Mouse (Mus musculus) ES-E14 (cell line): ENCODE measurements around the gene Uvrag. TPM values are rescaled to one million over a fixed set of nuclear protein-coding genes. Genes with fewer than 3 reads are reported as not detected.

Source experiments
- DNase-seq: peaks from one replicate; pipeline ENCODE4 v3.0.0-alpha.2; 2013; ENCODE audit warnings: low read depth, low spot score
- H3K27ac ChIP-seq: 2 replicates; pipeline ENCODE4 v1.5.1; 2012; ENCODE audit warnings: low read depth, mild to moderate bottlenecking, low read length, moderate library complexity, mixed read lengths; ENCODE audit not compliant: poor library complexity, insufficient read depth, severe bottlenecking
- H3K36me3 ChIP-seq: 2 replicates; pipeline ENCODE4 v1.6.1; 2012; ENCODE audit warnings: mild to moderate bottlenecking, low read length, moderate library complexity, mixed read lengths; ENCODE audit not compliant: control insufficient read depth, poor library complexity, insufficient read depth, severe bottlenecking
- H3K4me1 ChIP-seq, 2 experiments: fragments of 150-350 bp in 1 of 2; sonication (generic) in 1 of 2; 2 replicates each; pipeline ENCODE4 v1.6.1; 2012; ENCODE audit warnings: low read length in 2 of 2, mild to moderate bottlenecking in 1 of 2, mixed read lengths in 1 of 2; ENCODE audit not compliant: control insufficient read depth in 2 of 2, insufficient read depth in 2 of 2, poor library complexity in 1 of 2
- H3K4me3 ChIP-seq, 2 experiments: fragments of 150-350 bp in 1 of 2; sonication (generic) in 1 of 2; 2 replicates each; pipeline ENCODE4 v1.5.1; 2012; ENCODE audit warnings: low read length in 2 of 2, low read depth in 1 of 2, mild to moderate bottlenecking in 1 of 2, mixed read lengths in 1 of 2; ENCODE audit not compliant: insufficient read depth in 1 of 2, poor library complexity in 1 of 2, severe bottlenecking in 1 of 2
- H3K9ac ChIP-seq: 2 replicates; pipeline ENCODE4 v1.6.1; 2012; ENCODE audit warnings: low read depth, mild to moderate bottlenecking, low read length, mixed read lengths; ENCODE audit not compliant: poor library complexity, insufficient read depth, severe bottlenecking
- H3K9me3 ChIP-seq: fragments of 150-350 bp; sonication (generic); 2 replicates; pipeline ENCODE4 v1.6.1; 2012; ENCODE audit warnings: low read depth, mild to moderate bottlenecking, low read length; ENCODE audit not compliant: control insufficient read depth, insufficient read depth
- CHD2 ChIP-seq: IDR thresholded peaks from 2 replicates; pipeline ENCODE4 v1.6.1; 2014; ENCODE audit warnings: mild to moderate bottlenecking, low read depth, low read length, inconsistent platforms
- HCFC1 ChIP-seq: IDR thresholded peaks from 2 replicates; pipeline ENCODE4 v1.6.1; 2012; ENCODE audit warnings: low read length, inconsistent platforms, borderline replicate concordance; ENCODE audit not compliant: insufficient read depth
- MAFK ChIP-seq: IDR thresholded peaks from 2 replicates; pipeline ENCODE4 v1.6.1; 2014; ENCODE audit warnings: mild to moderate bottlenecking, low read depth, low read length, inconsistent platforms; ENCODE audit not compliant: insufficient read depth
- ZC3H11A ChIP-seq: IDR thresholded peaks from 2 replicates; pipeline ENCODE4 v1.6.1; 2012; ENCODE audit warnings: low read depth, mild to moderate bottlenecking, inconsistent platforms, low read length, borderline replicate concordance
- ZNF384 ChIP-seq: IDR thresholded peaks from 2 replicates; pipeline ENCODE4 v1.6.1; 2012; ENCODE audit warnings: low read depth, low read length, inconsistent platforms
- in situ Hi-C, 2 experiments: fragments of 600-800 bp; cut with MboI; formaldehyde crosslinking; loops; one replicate each; pipeline ENCODE4 v1.15.1; 2025; ENCODE audit warnings: low sequenced_read_pairs in 2 of 2, inconsistent platforms in 1 of 2; ENCODE audit not compliant: unreplicated experiment in 2 of 2
- total RNA-seq: library from RNA; depleted of rRNA; stranded (reverse); fragments of 300-350 nt; gene quantifications from 2 replicates; pipeline ENCODE4 v1.2.3, GENCODE M21; 2012

Uvrag gene
- total RNA-seq, 1 experiment: 14.6 TPM

GRCm38 (mm10) chr7:98855388-98855787 is 285.6 kb downstream of the Uvrag start:
- Histone ChIP-seq H3K27ac (no peak overlapping the region), H3K36me3 (no peaks in the 10 kb centered on the region), H3K4me3 (no peak overlapping the region), H3K4me1 (no peaks in the 10 kb centered on the region; a peak in 1 of 4 replicates), H3K9me3 (no peaks in the 10 kb centered on the region), H3K9ac (no peak overlapping the region)
- in situ Hi-C loops: no loop called here
- no peak for DNase-seq
- TF ChIP-seq MAFK (no peak), ZNF384 (no peak), HCFC1 (no peak), CHD2 (no peak), ZC3H11A (no peak)

DNA sequence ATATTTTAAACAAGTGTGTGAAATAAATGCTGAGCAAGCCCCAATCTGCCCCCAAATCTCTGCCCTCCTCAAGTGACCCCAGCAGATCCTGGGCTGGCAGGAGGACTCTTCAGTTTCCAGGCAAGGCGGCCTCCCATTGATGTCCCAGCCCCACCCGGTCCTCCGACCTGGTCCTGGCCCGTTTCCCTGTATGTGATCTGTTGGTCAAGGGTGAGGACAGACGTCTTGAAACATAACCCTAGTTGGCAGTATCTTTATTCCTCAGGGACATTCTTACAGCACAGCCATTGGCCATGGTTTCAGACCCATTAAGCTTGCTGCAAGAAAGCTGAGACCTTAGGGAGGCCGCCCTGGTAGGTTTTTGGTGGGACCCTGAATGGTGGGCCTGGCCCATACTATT is 287.1 kb downstream of the Uvrag start:
- DNase-seq: no peak
- Histone ChIP-seq H3K27ac (no peak overlapping the region), H3K9me3 (no peaks in the 10 kb centered on the region), H3K36me3 (no peaks in the 10 kb centered on the region), H3K4me3 (no peak overlapping the region), H3K9ac (no peak overlapping the region), H3K4me1 (no peaks in the 10 kb centered on the region; a peak in 1 of 4 replicates)
- TF ChIP-seq ZC3H11A: no peak
- TF ChIP-seq HCFC1: no peak
- no peak for TF ChIP-seq CHD2
- in situ Hi-C loops: no loop called here

- Histone ChIP-seq H3K4me3 (no peak overlapping the region), H3K9me3 (no peaks in the 10 kb centered on the region), H3K36me3 (no peaks in the 10 kb centered on the region), H3K4me1 (no peaks in the 10 kb centered on the region; a peak in 1 of 4 replicates), H3K9ac (no peak overlapping the region), H3K27ac (no peak overlapping the region)
- no peak for TF ChIP-seq ZNF384
- no peak for TF ChIP-seq CHD2
- TF ChIP-seq ZC3H11A: no peak
- no peak for TF ChIP-seq HCFC1
- no peak for TF ChIP-seq MAFK
- in situ Hi-C loops: no loop called here
- no peak for DNase-seq
Observed at GRCm38 (mm10) chr7:98852950-98853650, 287.8 kb downstream of the Uvrag start.

DNA sequence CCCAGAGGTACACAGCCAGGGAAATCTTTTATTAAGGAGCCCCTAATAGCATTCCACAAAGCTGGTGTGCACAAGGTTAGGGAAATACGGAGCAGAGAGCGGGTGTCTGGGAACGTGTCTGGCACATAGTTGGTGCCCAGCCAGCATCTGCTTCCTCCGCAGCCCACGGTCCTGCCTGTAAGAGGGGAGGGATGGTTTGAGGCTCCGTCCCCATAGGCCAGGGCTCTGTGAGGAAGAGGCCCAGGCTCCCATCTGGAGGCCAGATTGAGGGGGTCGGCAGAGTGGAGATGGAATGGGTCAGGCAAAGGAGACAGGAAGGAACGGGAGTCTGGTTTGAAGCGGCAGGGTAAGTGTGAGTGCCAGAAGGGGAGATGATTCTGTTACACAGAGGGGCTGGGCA is 289.7 kb downstream of the Uvrag start:
- TF ChIP-seq HCFC1 (no peak), ZNF384 (no peak), MAFK (no peak), CHD2 (no peak), ZC3H11A (no peak)
- Histone ChIP-seq H3K9me3 (no peaks in the 10 kb centered on the region), H3K4me1 (peaks cover 3 to 5% of the 10 kb centered on the region in 2 experiments; a peak in 1 of 4 replicates), H3K9ac (no peak overlapping the region), H3K4me3 (no peak overlapping the region), H3K27ac (no peak overlapping the region), H3K36me3 (no peaks in the 10 kb centered on the region)
- in situ Hi-C loops: no loop called here
- DNase-seq: no peak
